Mouse (Mus musculus) G1E (cell line): ENCODE data around the gene Vac14. TPM values are rescaled to one million over a fixed set of nuclear protein-coding genes. Genes with fewer than 3 reads are reported as not detected.

ENCODE experiments used
- ATAC-seq: 2 replicates; pipeline ENCODE4 v1.8.0; 2016; ENCODE audit warnings: mild to moderate bottlenecking; ENCODE audit not compliant: insufficient number of reproducible peaks, poor library complexity, low FRiP score, severe bottlenecking; ENCODE audit errors: extremely low read depth
- DNase-seq: peaks from one replicate; pipeline ENCODE4 v3.0.0; 2012; ENCODE audit warnings: low spot score
- H3K27me3 ChIP-seq: 2 replicates; pipeline ENCODE4 v1.6.1; 2012; ENCODE audit warnings: mild to moderate bottlenecking, low read length, inconsistent platforms; ENCODE audit not compliant: insufficient read depth
- H3K36me3 ChIP-seq: replicated peaks from 2 replicates; pipeline ENCODE3; 2012; ENCODE audit warnings: mild to moderate bottlenecking, inconsistent platforms
- H3K4me1 ChIP-seq: 2 replicates; pipeline ENCODE4 v1.6.1; 2012; ENCODE audit warnings: low read depth, low read length, inconsistent platforms, mixed read lengths; ENCODE audit not compliant: insufficient read depth
- H3K4me3 ChIP-seq: 2 replicates; pipeline ENCODE4 v1.5.1; 2012; ENCODE audit warnings: low read depth, mild to moderate bottlenecking, inconsistent platforms, low read length, moderate library complexity, mixed read lengths
- H3K9me3 ChIP-seq: replicated peaks from 2 replicates; pipeline ENCODE4 v1.6.1; 2012; ENCODE audit warnings: inconsistent platforms
- CTCF ChIP-seq: IDR thresholded peaks from 2 replicates; pipeline ENCODE4 v1.5.1; 2012; ENCODE audit warnings: low read depth, low read length, inconsistent platforms, mixed read lengths
- GATA1 ChIP-seq: IDR thresholded peaks from 2 replicates; pipeline ENCODE4 v1.6.1; 2012; ENCODE audit warnings: borderline replicate concordance, low read length, inconsistent platforms, mixed read lengths
- GATA2 ChIP-seq: IDR thresholded peaks from 2 replicates; pipeline ENCODE4 v1.6.1; 2012; ENCODE audit warnings: low read depth, low read length, inconsistent platforms, borderline replicate concordance
- POLR2AphosphoS5 ChIP-seq: IDR thresholded peaks from 2 replicates; pipeline ENCODE4 v1.6.1; 2012; ENCODE audit warnings: low read depth, low read length, inconsistent platforms; ENCODE audit not compliant: insufficient replicate concordance
- TAL1 ChIP-seq: conservative IDR thresholded peaks from 2 replicates; pipeline ENCODE4 v1.6.1; 2012; ENCODE audit warnings: low read depth, low read length, inconsistent platforms, mixed read lengths
- polyA plus RNA-seq: library from polyadenylated mRNA; stranded (reverse); fragments of >175 nt; gene quantifications from 2 replicates; pipeline ENCODE4 v1.2.3, GENCODE M21; 2012
- total RNA-seq, 2 experiments: library from RNA; stranded (forward) in 1 of 2; stranded (reverse) in 1 of 2; fragments of 200-1000 nt in 1 of 2; fragments of >200 nt in 1 of 2; fragmentation: Nextera tagmentation in 1 of 2; gene quantifications; 2 replicates each; pipeline ENCODE4 v1.2.3; 2014 to 2017

The Vac14 gene
- total and polyA plus RNA-seq, 3 experiments, result 25.7 to 70.1 (median 52.1) TPM

DNA sequence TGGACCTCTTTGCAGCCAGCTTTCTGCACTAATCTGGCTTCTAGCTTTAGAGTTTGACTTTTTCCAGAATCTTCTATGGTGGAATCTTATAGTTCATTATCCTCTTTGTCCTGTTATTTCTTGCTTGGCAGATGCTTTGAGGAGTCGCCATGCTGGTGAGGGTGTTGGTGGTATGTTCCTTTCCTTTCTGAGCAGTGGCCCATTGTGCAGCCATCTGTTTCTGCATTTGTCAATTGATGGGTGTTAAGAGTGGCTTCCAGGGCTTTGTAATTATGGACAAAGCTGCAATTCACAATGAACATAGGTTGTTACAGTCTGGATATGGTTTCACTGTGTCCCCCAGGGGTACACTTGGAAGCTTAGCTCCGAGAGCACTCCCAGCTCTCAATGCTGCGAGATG is 146.3 kb downstream of the Vac14 start:
- TF ChIP-seq POLR2AphosphoS5 (no peak), TAL1 (no peak), GATA2 (no peak)
- DNase-seq, result no peak
- no peaks in the 10 kb centered on the region for H3K9me3 ChIP-seq
- no peaks in the 10 kb centered on the region for H3K4me1 ChIP-seq
- peaks cover 29% of the 10 kb centered on the region for H3K27me3 ChIP-seq
- no peak for ATAC-seq
- H3K36me3 ChIP-seq, result no peaks in the 10 kb centered on the region
- no peak overlapping the region for H3K4me3 ChIP-seq

GRCm38 (mm10) chr8:110767261-110767660 is 148.9 kb downstream of the Vac14 start:
- no peak for ATAC-seq
- Histone ChIP-seq H3K9me3 (no peaks in the 10 kb centered on the region), H3K4me1 (no peaks in the 10 kb centered on the region), H3K4me3 (no peak overlapping the region), H3K27me3 (peaks cover 30% of the 10 kb centered on the region), H3K36me3 (no peaks in the 10 kb centered on the region)
- no peak for TF ChIP-seq POLR2AphosphoS5
- no peak for TF ChIP-seq GATA2
- no peak for TF ChIP-seq CTCF
- no peak for TF ChIP-seq TAL1
- TF ChIP-seq GATA1, result no peak
- no peak for DNase-seq

Other genes starting within 250 kb of the Vac14 start
- gene Mtss1l, start 102.9 kb downstream of the Vac14 start, total RNA-seq (2014; fragmentation: Nextera tagmentation), result not detected in 2 replicates
- 0.17 and 0.33 TPM in 2 replicates for gene Mtss1l, start 102.9 kb downstream of the Vac14 start, total RNA-seq (2017)
- gene Mtss1l, start 102.9 kb downstream of the Vac14 start, polyA plus RNA-seq, result 0.15 and 0.37 TPM in 2 replicates
- gene Il34, start 187.3 kb downstream of the Vac14 start, total RNA-seq (2014; fragmentation: Nextera tagmentation), result not detected in 2 replicates
- gene Il34, start 187.3 kb downstream of the Vac14 start, total RNA-seq (2017), result not detected in 2 replicates
- gene Il34, start 187.3 kb downstream of the Vac14 start, polyA plus RNA-seq, result not detected in 2 replicates
- 24.1 and 32.8 TPM in 2 replicates for gene Cog4, start 228.0 kb downstream of the Vac14 start, total RNA-seq (2014; fragmentation: Nextera tagmentation)
- 45.6 and 46.3 TPM in 2 replicates for gene Cog4, start 228.0 kb downstream of the Vac14 start, total RNA-seq (2017)
- gene Cog4, start 228.0 kb downstream of the Vac14 start, polyA plus RNA-seq, result 17.7 and 20.2 TPM in 2 replicates
- 173 and 176 TPM in 2 replicates for gene Sf3b3, start 228.2 kb downstream of the Vac14 start, total RNA-seq (2014; fragmentation: Nextera tagmentation)
- 192 and 201 TPM in 2 replicates for gene Sf3b3, start 228.2 kb downstream of the Vac14 start, total RNA-seq (2017)
- gene Sf3b3, start 228.2 kb downstream of the Vac14 start, polyA plus RNA-seq, result 10.1 and 13.6 TPM in 2 replicates